Mouse (Mus musculus) stomach, embryonic 14.5 days (tissue): ENCODE measurements around the gene Clmn. TPM values are rescaled to one million over a fixed set of nuclear protein-coding genes. Genes with fewer than 3 reads are reported as not detected.

Experiments
- ATAC-seq: fragments of 200-750 bp; cut with Nextera tagmentation; 2 replicates; pipeline ENCODE4 v1.8.0; 2017; ENCODE audit warnings: low read depth, moderate TSS enrichment; ENCODE audit not compliant: insufficient number of reproducible peaks, insufficient read depth, low FRiP score
- H3K27ac ChIP-seq: fragments of 300-500 bp; sonication (generic); 2 replicates; pipeline ENCODE4 v1.5.1; 2014; ENCODE audit warnings: mild to moderate bottlenecking, low read length, moderate library complexity, mixed read lengths
- H3K27me3 ChIP-seq: fragments of 300-500 bp; sonication (generic); 2 replicates; pipeline ENCODE4 v1.6.1; 2014; ENCODE audit warnings: low read length, control low read depth, mixed read lengths; ENCODE audit not compliant: control insufficient read depth, insufficient read depth
- H3K36me3 ChIP-seq: fragments of 300-500 bp; sonication (generic); 2 replicates; pipeline ENCODE4 v1.6.1; 2014; ENCODE audit warnings: mild to moderate bottlenecking, control low read depth, low read length, moderate library complexity, mixed read lengths; ENCODE audit not compliant: control insufficient read depth, insufficient read depth
- H3K4me1 ChIP-seq: fragments of 300-500 bp; sonication (generic); 2 replicates; pipeline ENCODE4 v1.6.1; 2014; ENCODE audit warnings: low read length, control low read depth, mixed read lengths; ENCODE audit not compliant: control insufficient read depth, insufficient read depth
- H3K4me2 ChIP-seq: fragments of 300-500 bp; sonication (generic); replicated peaks from 2 replicates; pipeline ENCODE4 v1.6.1; 2014; ENCODE audit warnings: low read depth, low read length, control low read depth
- H3K4me3 ChIP-seq: fragments of 300-500 bp; sonication (generic); 2 replicates; pipeline ENCODE4 v1.5.1; 2014; ENCODE audit warnings: low read depth, low read length, control low read depth
- H3K9ac ChIP-seq: fragments of 300-500 bp; sonication (generic); replicated peaks from 2 replicates; pipeline ENCODE4 v1.6.1; 2014; ENCODE audit warnings: low read depth, mild to moderate bottlenecking, control low read depth, low read length, moderate library complexity, mixed read lengths
- H3K9me3 ChIP-seq: fragments of 300-500 bp; sonication (generic); 2 replicates; pipeline ENCODE4 v1.6.1; 2016; ENCODE audit warnings: low read depth, low read length, control low read depth; ENCODE audit not compliant: control insufficient read depth
- WGBS: fragments of 180-500 bp; shearing (Covaris S2); extraction: QIAGEN DNeasy Blood & Tissue Kit; methylation state at CpG from one replicate; pipeline ENCODE4 v1.1.7; 2014; 5-methylcytosine and 5-hydroxymethylcytosine counted together
- polyA plus RNA-seq: library from polyadenylated mRNA; unstranded; fragments of >200 nt; fragmentation: Nextera tagmentation; extraction: Ambion mirVana; gene quantifications from 2 replicates; pipeline ENCODE4 v1.2.1, GENCODE M21; 2014

Gene Clmn
- polyA plus RNA-seq, 1 experiment from 2014 or later, result 3.1 TPM

GRCm38 (mm10) chr12:104869737-104870136 lies 4.9 kb upstream of the Clmn start:
- no peak overlapping the region for H3K27ac ChIP-seq
- no peak for ATAC-seq
- H3K4me1 ChIP-seq, result 0 out of 2 replicates have a peak, but pooled peaks cover 2% of the 10 kb centered on the region
- H3K9ac ChIP-seq, result no peak overlapping the region
- H3K27me3 ChIP-seq, result no peaks in the 10 kb centered on the region
- no peak overlapping the region for H3K4me3 ChIP-seq
- no peaks in the 10 kb centered on the region for H3K9me3 ChIP-seq
- 82% methylated on average over 3 of the region's 3 CpGs for whole genome bisulfite sequencing
- H3K36me3 ChIP-seq, result no peaks in the 10 kb centered on the region
- no peak overlapping the region for H3K4me2 ChIP-seq

- WGBS, result 87% methylated on average over 3 of the region's 3 CpGs
- Histone ChIP-seq H3K27me3 (no peaks in the 10 kb centered on the region), H3K9ac (no peak overlapping the region), H3K36me3 (no peaks in the 10 kb centered on the region), H3K4me1 (0 out of 2 replicates have a peak, but pooled peaks cover 2% of the 10 kb centered on the region), H3K4me3 (no peak overlapping the region), H3K9me3 (no peaks in the 10 kb centered on the region), H3K4me2 (no peak overlapping the region), H3K27ac (no peak overlapping the region)
- ATAC-seq, result no peak
Measured at GRCm38 (mm10) chr12:104868430-104868829, 3.6 kb upstream of the Clmn start.

GRCm38 (mm10) chr12:104867851-104868250 lies 3.0 kb upstream of the Clmn start:
- Histone ChIP-seq H3K4me1 (0 out of 2 replicates have a peak, but pooled peaks cover 2% of the 10 kb centered on the region), H3K4me2 (no peak overlapping the region), H3K27me3 (no peaks in the 10 kb centered on the region), H3K9me3 (no peaks in the 10 kb centered on the region), H3K4me3 (no peak overlapping the region), H3K9ac (no peak overlapping the region), H3K27ac (no peak overlapping the region), H3K36me3 (no peaks in the 10 kb centered on the region)
- 70% methylated on average over 6 of the region's 6 CpGs for WGBS
- no peak for ATAC-seq

DNA sequence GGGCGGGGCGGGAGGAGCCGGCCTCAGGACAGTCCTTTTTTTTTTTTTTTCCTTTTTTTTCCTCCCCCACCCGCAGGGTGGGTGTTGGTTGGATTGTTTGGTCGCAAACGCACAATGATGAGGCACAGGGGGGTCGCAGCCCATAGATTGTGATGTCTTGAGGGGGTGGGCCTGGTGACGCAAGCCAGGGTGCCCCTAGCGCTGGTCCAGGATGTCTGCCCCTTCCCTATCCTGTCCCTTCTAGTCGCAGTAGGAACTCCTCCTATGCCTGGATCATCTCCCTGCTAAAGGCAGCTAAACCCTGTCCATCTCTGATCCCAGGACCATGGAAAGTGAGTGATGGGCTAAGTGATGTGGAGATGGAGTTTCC lies 275 bp upstream of the Clmn start:
- H3K36me3 ChIP-seq, result no peaks in the 10 kb centered on the region
- peak overlapping the region; percentile 83 for H3K9ac ChIP-seq
- H3K9me3 ChIP-seq, result no peaks in the 10 kb centered on the region
- peak; percentile 42; the same call in 1 of the 2 replicates for ATAC-seq
- no peaks in the 10 kb centered on the region for H3K27me3 ChIP-seq
- peak overlapping the region; percentile 80 for H3K4me2 ChIP-seq
- 0 out of 2 replicates have a peak, but pooled peaks cover 2% of the 10 kb centered on the region for H3K4me1 ChIP-seq
- peak overlapping the region; percentile 1; the same call in 1 of the 2 replicates for H3K27ac ChIP-seq
- under 1% methylated on average over 7 of the region's 10 CpGs for WGBS
- peak overlapping the region; percentile 78 for H3K4me3 ChIP-seq

GRCm38 (mm10) chr12:104863653-104864052 lies 1.2 kb downstream of the Clmn start:
- Histone ChIP-seq H3K36me3 (no peaks in the 10 kb centered on the region), H3K4me1 (0 out of 2 replicates have a peak, but pooled peaks cover 2% of the 10 kb centered on the region), H3K4me2 (peak overlapping the region; percentile 80), H3K27me3 (no peaks in the 10 kb centered on the region), H3K27ac (no peak overlapping the region), H3K9me3 (no peaks in the 10 kb centered on the region), H3K9ac (no peak overlapping the region), H3K4me3 (no peak overlapping the region; the same call in 1 of the 2 replicates)
- 59% methylated on average over 7 of the region's 7 CpGs for WGBS
- ATAC-seq, result no peak

DNA sequence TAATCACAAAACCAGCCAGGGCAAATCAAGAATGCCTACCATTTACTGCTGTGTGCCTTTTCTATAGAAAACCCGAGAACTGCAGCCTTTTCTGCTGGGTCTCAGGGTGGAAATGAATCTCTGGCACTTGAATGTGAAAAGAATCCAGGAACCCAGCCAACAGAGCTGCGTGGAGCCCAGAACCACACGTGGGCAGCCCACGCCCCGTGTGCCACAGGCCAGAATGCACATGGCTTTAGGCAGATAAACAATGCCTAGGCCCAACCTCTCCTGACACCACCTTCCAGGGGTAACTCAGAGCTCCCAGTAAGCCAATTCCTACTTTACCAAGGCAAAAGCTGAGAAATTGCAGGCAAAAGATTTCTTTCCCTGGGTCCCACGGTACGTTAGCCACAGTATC lies 5.7 kb downstream of the Clmn start:
- no peak overlapping the region for H3K9ac ChIP-seq
- H3K27me3 ChIP-seq, result no peaks in the 10 kb centered on the region
- no peak for ATAC-seq
- no peak overlapping the region for H3K27ac ChIP-seq
- no peaks in the 10 kb centered on the region for H3K4me1 ChIP-seq
- H3K9me3 ChIP-seq, result no peaks in the 10 kb centered on the region
- H3K36me3 ChIP-seq, result no peaks in the 10 kb centered on the region
- 67% methylated on average over 7 of the region's 7 CpGs for WGBS
- H3K4me2 ChIP-seq, result no peak overlapping the region
- no peak overlapping the region for H3K4me3 ChIP-seq

DNA sequence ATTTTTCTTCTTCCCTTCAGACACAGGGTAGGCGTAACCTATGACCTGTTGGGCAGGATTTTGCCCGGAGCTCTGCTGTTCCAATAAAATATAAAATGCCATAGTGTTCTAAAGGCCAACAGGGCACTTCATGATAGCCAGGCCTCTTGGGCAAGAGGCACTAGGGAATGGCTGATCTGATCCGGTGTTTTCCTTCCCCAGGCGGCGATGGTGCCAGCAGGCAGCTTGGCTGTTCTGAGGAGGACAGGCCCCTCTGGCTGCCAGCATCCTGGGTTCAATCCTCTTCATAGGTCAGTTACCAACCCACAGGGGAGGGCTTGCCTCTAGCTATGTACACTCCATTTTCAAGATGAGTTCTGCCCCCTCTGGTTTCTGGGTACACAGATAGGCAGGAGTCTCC lies 6.1 kb downstream of the Clmn start:
- Histone ChIP-seq H3K4me1 (no peaks in the 10 kb centered on the region), H3K27me3 (no peaks in the 10 kb centered on the region), H3K9ac (no peak overlapping the region), H3K27ac (no peak overlapping the region), H3K36me3 (no peaks in the 10 kb centered on the region), H3K4me3 (no peak overlapping the region), H3K9me3 (no peaks in the 10 kb centered on the region), H3K4me2 (no peak overlapping the region)
- 83% methylated on average over 5 of the region's 5 CpGs for WGBS
- ATAC-seq, result no peak

- peaks cover under 1% of the 10 kb centered on the region; the same call in 1 of the 2 replicates for H3K4me1 ChIP-seq
- no peaks in the 10 kb centered on the region for H3K27me3 ChIP-seq
- 78% methylated on average over 10 of the region's 10 CpGs for WGBS
- no peak for ATAC-seq
- H3K36me3 ChIP-seq, result no peaks in the 10 kb centered on the region
- no peak overlapping the region for H3K9ac ChIP-seq
- H3K9me3 ChIP-seq, result no peaks in the 10 kb centered on the region
- H3K4me3 ChIP-seq, result no peak overlapping the region
- H3K27ac ChIP-seq, result no peak overlapping the region
- H3K4me2 ChIP-seq, result no peak overlapping the region
Measured at GRCm38 (mm10) chr12:104857614-104858013, 7.3 kb downstream of the Clmn start.

DNA sequence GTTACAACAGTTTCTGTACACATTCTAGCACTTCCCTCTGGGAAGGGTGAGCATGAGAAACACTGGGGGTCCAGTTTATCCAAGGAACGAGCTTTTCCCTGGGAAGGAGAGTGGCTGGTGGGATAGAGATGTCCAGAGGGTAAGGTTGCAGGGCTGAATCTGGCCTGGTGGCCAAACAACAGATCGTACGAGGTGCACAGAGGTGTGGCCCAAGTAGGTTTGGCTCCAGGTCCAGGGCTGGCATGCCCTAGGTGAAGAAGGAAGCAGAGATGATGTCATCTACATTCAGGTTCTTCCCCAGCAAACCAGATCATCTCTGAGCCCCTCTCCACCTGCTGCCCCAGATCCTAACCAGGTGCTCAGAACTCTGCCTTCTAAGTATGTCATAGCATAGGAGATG lies 8.3 kb downstream of the Clmn start:
- Histone ChIP-seq H3K9me3 (no peaks in the 10 kb centered on the region), H3K4me2 (no peak overlapping the region), H3K27ac (no peak overlapping the region), H3K4me1 (peaks cover 8% of the 10 kb centered on the region; the same call in 1 of the 2 replicates), H3K27me3 (no peaks in the 10 kb centered on the region), H3K36me3 (no peaks in the 10 kb centered on the region), H3K9ac (no peak overlapping the region), H3K4me3 (no peak overlapping the region)
- WGBS, result 65% methylated on average over 3 of the region's 3 CpGs
- ATAC-seq, result no peak
